Mouse (Mus musculus) heart, postnatal 0 days (tissue): ENCODE data around the gene Gm21883.
"Not testable (repeated sequence)": the region's sequence is repeated elsewhere in the genome, so short reads cannot be mapped to it uniquely, and the experiment has no call there.

Experiments used
- CTCF ChIP-seq: IDR thresholded peaks from 2 replicates; pipeline ENCODE4 v1.5.1; 2016; ENCODE audit warnings: antibody characterized with exemption, control low read depth, low read depth
- EP300 ChIP-seq: IDR thresholded peaks from 2 replicates; pipeline ENCODE4 v1.6.1; 2016; ENCODE audit warnings: antibody characterized with exemption, low read depth

DNA sequence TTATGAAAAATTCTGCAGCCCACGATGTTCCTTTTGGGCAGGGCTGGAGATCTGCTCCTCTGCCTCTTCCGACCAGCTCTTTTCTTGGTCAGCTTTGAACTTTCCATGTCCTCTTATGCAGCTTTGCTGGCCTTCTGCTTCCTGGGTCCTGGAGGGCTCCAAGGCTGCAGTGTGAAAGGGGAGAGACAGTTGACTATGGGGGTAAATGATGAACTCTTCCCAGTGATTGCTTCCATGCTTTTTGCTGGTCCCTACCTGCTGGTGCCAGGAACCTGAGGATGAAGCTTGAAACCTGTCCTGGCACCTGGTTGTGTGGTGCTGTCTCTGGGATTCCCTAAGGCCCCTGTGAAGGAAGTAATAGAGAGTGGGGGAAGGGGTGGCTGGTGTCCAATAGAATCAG is 44.7 kb upstream of the Gm21883 start, which contains the start of gene Spin2e:
- TF ChIP-seq CTCF, EP300: not testable (repeated sequence)
